Mouse (Mus musculus) E14TG2a.4 (cell line): ENCODE results near the gene Vps26a.
"Not testable (repeated sequence)": the region's sequence is repeated elsewhere in the genome, so short reads cannot be mapped to it uniquely, and the experiment has no call there.

Source experiments
- CTCF ChIP-seq: conservative IDR thresholded peaks from 2 replicates; pipeline ENCODE4 v1.5.1; 2014; ENCODE audit warnings: low read length
- NANOG ChIP-seq: IDR thresholded peaks from 2 replicates; pipeline ENCODE4 v1.6.1; 2014; ENCODE audit warnings: borderline replicate concordance, low read length, mixed read lengths

GRCm38 (mm10) chr10:62452001-62452400 lies 34.6 kb downstream of the Vps26a start:
- TF ChIP-seq CTCF, NANOG: not testable (repeated sequence)
